Mouse (Mus musculus) spleen, adult 12 weeks (tissue): ENCODE measurements around the gene Txnrd2.

Source experiments
- DNase-seq: peaks from one replicate; pipeline ENCODE4 v3.0.0; 2022; ENCODE audit warnings: low spot score

The Txnrd2 gene

DNA sequence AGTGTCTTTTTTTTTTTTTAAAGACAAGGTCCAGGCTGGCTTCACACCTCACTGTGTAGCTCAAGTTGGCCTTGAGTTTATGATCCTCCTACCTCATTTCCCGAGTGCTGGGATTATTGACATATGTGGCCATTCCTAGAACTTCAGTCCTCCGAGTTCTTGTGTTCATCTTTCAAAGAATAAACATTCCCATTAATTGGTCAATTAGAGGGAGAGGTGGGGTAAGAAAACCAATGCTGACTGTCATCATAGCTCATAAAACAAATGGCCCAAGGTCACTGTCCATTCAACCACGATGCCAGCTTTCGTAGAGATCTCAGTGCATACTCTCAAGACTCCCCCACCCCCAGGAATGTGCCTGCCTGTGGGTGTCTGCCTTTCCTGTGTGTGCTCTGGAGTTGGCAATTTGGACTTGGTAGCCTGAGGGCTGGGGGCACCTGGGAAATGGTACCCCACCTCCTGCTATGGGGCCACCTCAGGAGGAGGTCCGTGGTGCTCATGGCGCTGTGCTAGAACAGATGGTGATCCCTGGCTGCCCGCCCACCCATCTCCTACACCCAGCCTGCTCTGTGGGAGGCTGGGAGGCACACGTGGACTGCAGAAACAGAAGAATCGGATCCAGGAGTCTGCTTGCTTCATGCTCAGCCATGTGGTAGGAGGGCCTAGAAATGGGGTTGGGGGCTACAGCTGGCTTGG lies 25.4 kb downstream of the Txnrd2 start:
- no peak for DNase-seq

DNA sequence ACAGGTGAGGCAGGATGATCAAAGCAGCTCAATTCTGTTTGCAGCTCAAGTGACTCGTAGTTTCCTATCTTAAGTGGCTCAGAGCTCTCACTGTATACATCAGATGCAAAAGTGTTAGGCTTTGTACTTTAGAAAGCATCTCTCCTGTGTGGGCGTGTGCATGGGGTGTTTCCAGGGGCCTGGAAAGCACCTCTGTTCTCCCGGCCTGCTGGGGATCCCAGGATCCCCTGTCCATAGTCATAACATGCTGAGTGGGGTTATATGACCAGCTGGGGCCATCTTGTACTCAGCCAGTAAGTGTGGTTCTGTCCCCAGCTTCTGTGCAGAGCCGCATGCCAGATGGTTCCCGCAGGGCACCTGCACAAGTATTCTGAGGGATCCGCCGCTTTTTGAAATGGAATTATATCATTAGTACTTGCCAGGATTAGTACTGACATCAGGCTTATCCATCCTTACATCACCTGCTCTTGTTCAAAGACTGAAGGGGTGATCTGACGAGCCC lies 26.2 kb downstream of the Txnrd2 start:
- DNase-seq = no peak

DNA sequence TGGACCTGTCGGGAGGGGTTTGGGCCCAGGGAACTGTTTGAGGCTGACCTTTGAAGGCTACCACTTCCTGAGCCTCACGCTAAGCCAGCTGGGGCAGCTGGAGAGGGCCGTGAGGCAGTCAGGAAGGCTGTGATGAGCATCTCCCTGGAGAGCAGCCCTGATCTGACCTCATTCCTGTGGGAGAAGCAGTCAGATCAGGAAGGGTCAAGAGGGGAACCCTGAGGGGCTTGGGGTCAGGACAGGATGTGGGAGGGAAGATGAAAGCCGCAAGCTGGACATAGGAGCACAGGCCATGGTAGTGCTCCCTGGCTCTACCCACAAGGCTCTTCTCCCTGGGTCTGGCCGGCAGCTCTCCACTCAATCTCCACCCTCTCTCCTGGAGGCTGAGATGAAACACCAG lies 27.7 kb downstream of the Txnrd2 start:
- no peak for DNase-seq

DNA sequence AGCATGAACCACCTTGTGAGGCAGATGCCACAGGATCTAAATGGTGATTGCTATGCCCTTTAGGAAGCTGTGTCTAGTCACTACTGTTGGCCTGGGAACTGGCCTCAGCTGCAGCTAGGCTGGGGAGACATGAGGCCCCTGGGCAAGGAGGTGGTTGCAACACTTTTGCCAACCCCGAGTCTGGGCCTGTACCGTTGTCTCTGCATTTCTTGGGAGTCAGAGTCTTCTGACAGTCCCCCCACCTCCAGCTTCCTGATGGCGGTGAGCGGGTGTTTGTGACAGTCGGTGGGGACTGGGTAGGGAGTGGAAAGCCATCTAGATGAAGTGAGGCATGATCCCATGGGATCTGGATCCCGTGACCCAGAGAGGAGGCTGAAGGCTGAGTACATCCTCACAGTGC lies 29.2 kb downstream of the Txnrd2 start:
- DNase-seq = no peak

DNA sequence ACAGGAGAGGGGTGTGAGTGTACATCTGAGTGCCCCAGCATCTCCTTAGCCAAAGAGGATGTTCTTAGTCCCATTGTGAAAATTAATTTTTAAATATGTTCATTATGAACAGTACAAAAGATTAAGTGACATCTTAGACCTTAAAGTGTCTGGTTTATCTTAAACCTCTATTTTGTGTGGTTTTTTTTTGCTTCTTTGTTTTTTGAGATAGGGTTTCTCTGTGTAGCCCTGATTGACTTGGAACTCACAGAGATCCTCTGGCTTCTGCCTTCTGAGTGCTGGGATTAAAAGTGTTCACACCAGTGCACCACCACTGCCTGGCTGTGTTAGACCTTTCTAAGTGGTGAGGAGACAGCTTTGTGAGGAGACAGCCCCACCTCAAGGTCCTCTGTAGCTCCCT lies 32.5 kb downstream of the Txnrd2 start:
- no peak for DNase-seq

DNA sequence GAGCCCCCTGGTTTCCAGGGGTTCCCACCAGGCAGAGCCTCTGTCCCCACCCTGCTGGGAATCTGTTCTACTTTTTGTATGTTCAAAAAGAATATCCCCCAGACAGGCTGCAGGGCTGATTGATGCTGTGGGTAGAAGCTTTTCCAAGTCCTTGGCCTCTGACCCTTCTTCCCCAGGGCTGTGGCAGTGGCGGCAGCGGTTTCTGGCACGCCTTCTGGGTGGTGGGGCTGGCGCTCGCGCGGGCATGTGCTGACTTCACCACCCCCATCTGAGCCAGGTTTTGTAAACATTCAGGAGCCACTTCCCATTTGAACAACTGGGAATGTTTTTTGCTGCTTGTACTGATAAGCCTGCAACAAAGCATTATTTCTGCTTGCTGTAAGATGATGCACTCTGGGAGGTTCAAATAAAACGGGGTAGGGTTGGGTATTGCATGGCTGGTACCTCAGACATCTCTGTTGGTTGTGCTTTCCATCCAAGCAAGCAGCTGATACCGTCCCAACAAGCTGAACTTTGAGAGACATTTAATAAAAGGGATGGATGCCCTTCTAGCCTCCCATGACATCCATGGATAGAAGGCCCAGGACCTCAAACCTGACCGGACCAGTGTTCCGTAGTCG lies 33.3 kb downstream of the Txnrd2 start:
- no peak for DNase-seq

DNA sequence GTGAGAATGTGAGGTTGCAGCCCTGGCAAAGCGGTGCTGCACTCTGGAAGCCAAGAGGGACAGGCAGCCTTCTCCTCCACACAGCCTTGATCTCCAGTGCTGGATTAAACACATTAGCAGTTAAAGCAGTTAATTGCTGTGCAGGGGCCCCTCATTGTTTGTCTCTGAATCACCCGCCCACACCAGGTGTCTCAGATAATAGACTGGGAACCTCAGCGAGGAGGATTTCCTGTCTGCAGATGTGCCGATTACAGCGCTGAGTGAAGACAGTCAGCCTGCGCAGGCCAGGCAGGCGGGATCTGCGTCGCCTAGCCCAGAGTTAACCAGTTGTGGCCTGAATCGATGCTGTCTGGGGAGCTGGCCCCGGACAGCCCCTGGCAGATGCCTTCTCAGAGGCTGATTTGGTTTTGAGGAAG lies 33.8 kb downstream of the Txnrd2 start:
- DNase-seq = peak; percentile 12

DNA sequence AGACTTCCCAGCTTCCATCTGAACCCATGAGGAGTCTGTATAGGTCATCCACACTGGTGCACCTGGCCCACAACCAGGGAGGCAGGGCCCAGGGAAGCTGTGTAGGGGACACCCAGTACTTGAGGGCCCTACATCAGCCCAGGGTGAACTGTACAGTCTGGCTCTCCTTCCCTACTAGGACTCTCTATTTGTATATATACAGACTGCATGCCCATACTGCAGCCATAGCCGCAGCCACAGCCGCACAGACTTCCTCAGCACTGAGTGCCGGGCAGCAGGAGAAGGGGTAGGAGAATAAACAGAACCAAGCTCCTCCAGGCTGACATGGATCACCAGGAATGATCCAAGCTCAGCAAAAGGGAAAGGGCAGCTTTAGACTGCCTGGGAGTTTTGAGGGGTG lies 34.6 kb downstream of the Txnrd2 start:
- DNase-seq = no peak

DNA sequence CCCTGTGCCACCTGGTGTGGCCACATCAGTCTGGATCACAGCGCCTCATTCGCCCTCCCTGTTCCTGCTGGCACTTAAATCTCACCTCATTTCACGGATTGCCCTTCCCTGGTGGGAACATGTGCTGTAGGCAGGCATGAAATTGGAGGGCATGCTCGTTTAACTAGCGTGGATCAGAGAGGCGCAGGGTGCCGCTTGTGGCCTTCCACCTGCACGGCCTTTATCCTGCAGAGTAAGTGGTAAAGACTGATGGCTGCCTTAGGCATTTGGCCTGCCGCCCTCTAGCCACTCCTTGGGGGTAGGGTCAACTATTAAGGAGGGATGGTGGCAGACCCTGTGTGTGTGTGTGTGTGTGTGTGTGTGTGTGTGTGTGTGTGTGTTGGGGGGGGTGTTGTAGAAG lies 35.8 kb downstream of the Txnrd2 start:
- no peak for DNase-seq

DNA sequence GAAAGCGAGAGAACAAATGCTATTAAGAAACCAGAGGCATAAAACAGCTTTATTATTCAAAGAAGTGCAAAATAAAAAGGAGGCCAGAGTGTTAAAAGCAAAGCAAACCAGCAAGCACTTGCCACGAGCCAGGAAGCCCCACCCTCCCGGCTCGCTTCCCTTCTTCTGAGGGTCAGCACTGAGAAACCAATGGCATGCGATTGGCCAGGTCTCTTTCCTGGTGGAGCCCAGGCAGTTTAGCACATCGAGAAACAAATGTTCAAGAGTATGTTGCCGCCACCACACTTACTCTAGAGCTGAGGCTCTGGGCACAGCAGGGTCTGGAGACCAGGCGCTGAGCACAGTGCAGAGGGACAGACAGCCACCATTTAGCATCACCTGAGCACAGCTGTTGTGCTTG lies 36.4 kb downstream of the Txnrd2 start:
- no peak for DNase-seq

DNA sequence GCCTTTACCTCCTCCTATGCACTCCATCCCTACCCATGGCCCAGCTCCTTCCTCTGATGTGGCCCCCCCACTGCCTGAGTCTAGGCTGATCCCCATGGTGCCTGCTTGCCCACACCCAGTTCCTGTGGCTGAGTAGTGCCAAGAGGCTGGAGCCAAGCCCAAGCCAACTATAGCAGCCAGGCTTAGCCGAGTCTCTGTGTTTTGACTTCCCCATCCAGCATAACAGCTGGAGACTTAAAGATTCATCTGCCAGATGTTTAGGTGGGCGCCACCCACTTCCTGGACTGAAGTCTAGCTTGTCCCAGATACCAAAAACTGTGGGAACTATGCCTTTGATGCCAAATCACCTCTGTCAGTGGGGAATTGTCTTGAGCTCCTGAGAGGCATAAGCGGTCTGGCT lies 38.1 kb downstream of the Txnrd2 start:
- DNase-seq = no peak

DNA sequence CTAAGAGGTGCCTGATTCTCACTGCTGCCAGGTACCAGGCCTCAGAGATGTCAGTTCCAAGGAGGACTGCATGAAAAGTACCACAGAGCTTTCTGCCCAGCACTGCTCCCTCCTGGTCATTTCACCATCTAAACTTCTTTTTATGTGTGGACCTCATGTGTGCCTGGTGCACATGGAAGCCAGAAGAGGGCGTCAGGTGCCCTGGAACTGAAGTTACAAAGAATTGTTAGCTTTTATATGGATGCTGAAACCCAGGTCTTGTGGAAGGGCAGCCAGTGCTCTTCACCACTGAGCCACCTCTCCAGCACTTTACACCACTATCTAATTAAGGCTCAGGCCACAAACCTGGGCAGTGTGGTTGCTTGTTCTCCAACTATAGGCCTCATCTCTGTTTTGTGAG lies 44.6 kb downstream of the Txnrd2 start:
- DNase-seq = no peak

DNA sequence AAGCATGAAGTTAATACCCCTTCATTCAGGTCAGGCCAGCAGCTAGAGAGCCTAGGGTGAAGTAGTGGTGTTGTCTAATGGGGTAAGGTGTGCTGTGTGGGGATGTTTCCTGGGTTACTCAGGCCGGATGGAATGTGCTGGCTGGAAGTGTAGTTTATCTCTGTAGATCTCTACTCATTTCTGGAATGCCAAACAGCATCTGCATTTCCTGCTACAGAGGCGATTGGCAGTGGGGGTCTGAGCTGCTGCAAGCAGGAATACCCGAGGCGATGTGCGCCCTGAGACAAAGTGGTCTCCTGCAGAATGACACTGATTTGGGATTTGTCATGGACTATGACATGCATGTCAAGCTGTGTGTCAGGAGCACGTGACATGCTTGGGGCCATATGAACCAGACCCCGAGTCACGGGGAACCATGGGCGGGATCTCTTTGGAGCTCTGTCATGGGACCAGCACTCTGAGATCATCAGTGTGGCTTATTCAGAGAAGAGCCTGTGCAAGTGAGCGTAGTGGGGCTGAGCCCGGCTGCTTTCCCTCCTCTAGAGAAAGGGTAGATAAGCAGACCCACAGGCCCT lies 45.3 kb downstream of the Txnrd2 start:
- no peak for DNase-seq

DNA sequence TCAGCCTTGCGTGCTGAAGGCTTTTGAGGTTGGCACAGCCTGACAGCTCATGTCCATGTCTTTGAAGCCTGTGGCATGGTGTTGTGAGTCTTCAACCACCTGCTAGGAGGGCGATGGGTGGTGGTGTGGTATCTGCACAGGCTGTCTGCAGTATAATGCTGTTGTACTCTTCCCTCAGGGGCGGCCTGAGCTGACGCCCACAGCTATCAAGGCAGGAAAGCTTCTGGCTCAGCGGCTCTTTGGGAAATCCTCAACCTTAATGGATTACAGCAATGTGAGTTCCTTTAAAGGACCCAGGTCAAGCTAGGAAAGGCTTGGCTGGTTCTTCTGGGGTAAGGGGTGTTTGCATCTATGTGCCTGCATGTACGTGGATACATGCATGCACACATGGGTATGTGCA lies 45.8 kb downstream of the Txnrd2 start:
- DNase-seq = no peak

DNA sequence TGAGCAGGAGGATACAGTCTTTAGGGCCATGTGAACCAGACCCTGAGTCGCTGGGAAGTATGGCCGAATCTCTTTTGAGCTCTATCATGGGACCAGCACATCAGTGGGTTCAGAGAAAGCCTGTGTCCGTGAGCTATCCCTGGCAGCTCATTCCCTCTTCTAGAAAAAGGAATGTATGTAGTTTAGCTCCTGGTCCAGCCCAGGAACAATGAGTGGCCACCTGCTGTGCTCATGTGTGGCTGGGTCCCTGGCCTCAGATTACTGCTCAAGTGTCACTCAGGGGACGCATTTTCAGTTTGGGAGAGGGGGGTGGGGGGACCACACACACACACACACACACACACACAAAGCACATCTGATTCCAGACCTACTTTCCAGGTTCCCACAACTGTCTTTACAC lies 46.2 kb downstream of the Txnrd2 start:
- DNase-seq = no peak

DNA sequence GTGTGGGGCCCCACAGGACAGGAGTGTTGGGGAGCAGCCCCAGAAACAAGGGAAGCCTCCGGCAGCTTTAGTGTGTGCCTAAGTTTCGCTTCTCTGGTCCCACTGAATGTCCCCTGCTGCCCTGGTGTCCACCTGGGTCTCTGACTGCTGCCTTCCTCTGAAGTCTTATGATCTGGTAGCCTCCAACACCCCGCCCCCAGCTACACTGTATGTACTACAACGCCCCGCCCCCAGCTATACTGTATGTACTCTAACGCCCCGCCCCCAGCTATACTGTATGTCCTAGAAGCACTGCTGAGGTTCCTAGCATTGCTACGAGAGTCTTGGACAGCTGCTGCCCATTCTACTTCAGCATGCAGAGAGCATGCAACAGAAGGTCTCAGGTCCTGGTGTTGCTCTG lies 46.8 kb downstream of the Txnrd2 start:
- no peak for DNase-seq

DNA sequence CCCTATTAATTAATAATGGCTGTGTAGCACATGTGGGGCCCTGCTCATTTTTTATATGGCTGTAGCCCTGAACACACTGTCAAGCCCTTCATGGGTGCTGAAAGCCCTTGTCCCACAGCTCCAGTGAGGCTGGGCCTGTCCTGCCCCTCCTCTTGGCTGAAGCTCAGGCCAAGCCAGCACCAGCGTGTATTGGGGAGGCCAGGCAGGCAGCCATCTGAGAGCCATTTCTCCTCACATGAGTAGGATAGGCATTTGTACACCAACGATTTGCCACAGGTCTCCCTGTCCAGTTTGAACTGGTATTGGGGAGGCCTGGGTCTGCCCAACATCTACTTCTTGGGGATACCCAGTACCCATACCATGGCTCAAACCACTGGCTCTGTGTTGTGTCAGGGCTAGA lies 47.8 kb downstream of the Txnrd2 start:
- DNase-seq = no peak

DNA sequence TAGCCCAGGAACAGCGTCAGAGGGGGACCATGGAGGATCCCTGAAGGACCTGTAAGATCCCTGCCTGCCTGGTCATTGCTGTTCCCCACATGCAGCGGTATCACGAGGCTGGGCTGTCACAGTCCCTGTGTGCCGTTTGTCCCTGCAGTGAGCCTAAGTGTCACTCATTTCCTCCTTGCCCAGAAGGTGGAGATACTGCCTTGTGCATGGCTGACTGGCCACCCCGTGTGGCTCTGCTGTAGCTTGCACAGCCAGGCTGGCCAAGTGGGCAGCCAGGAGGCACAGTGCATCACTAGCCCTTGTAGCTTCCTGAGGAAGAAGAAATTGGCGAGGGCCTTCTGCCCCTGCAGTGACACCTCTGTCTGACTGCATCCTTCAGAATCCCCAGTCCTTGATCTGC lies 51.8 kb downstream of the Txnrd2 start:
- DNase-seq = no peak

DNA sequence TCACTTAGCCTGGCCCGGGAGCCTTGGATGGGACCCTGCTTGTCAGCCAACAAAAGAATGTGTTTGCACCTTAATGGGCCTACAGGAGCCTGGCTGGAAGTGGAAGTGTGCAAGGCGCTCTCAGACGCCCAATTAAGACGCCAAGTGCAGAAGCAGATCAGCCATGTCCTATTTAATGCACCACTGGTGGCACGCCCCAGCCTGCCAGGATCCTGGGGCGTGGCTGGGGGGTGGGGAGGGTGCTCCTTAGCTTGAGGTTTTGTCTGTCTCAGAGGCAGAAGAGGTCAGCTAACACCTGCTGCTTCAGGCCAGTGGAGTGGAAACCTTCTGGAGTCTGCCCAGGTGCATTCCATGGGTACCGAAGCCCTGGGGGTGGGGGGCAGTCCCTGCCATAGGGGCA lies 53.5 kb downstream of the Txnrd2 start:
- no peak for DNase-seq

DNA sequence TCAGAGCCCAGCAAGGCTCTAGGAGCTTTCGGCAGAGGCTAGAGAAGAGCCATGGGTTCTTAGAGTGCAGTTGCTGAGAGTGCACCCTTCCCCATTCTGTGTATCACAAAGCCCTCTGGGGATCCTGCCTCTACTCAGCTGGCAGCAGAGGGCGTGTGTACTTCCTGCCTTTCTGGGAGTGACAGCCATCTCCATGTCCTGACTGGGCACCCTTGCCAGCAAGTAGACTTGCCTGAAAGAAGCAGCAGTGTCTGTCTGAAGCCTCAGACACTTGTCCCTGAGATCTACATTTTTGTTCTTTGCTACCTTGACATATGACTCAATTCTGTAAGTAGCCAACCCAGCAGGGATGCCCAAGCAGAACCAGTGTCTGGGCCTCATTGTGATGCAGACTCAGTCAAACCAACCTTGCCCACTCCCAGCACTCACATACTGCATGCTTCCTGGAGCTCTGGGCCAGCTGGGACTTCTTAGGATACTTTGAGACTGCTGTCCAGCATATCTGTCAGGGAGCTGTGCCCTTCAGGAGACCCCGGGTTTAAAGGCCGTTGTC lies 54.8 kb downstream of the Txnrd2 start:
- DNase-seq = no peak

DNA sequence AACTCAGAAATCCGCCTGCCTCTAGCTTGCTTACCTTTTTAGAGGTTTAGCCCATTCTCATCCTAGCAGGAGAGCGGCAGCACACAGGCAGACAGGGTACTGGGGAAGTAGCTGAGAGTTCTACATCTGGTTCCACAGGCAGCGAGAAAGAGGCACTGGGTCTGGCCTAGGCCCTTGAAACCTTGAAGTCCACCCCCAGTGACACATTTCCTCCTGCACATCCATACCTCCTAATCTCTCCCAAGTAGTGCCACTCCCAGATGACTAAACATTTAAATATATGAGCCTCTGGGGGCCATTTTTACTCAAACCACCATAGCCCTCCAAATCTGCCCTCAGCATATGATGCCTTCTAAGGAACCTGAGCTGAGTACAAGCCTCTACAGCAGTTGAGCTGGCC lies 56.2 kb downstream of the Txnrd2 start:
- DNase-seq = no peak

DNA sequence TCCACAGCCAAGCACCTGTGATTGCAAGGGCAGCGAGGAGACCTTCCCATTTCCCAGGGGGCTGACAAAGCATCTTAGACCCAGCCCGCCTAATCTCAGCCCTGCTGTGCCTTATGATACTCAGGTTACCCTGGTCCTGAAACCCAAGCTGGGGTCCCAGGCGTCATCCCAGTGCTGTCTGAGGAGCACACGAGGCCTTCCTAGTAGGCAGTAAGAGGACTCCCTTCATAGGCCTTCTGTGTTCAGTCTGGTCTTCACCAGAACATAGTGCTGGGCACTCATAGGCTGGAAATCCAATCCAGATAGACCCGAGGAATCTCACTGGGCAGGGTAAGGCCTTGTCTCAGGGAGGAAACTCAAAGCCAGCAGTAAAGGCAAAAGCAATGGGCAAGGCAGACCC lies 57.7 kb downstream of the Txnrd2 start:
- no peak for DNase-seq

DNA sequence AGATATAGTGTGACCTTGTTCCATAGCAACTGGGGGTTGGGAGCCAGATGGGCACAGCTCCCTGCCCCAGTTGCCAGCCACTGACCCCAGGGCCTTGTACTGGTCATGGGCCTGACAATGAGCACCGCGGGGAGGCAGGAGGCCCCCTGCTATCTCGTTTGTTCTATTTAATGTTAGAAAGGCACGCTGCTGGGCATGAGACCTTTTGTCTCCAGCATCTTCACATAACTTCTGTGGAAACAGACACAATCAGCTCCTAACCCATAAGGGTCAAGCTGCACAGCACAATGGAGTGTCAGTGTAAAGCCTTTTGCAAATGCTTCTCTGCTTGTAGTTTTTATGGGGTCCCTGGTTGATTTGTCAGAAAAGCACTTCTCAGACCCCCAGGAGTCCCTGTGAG lies 58.2 kb downstream of the Txnrd2 start:
- DNase-seq = no peak
